Mouse (Mus musculus) lung, adult 2 months (tissue): ENCODE results near the gene Crocc.
A peak's percentile ranks its signal among the peaks of the same experiment; 100 is the strongest.

Experiments
- CTCF ChIP-seq: fragments of 200-500 bp; IDR thresholded peaks from 2 replicates; pipeline ENCODE4 v1.5.1; 2011; ENCODE audit warnings: mild to moderate bottlenecking, low read length, control low read depth; ENCODE audit not compliant: insufficient read depth
- POLR2A ChIP-seq: fragments of 200-500 bp; IDR thresholded peaks from 2 replicates; pipeline ENCODE4 v1.6.1; 2011; ENCODE audit warnings: low read depth, mild to moderate bottlenecking, control low read depth, low read length, borderline replicate concordance; ENCODE audit errors: extremely low read depth

- peak; percentile 55 for TF ChIP-seq CTCF
- peak; percentile 98; the same call in 1 of the 2 replicates for TF ChIP-seq POLR2A
These were observed 17.5 kb upstream of the Crocc start, which contains the start of gene Necap2 for GRCm38 (mm10) chr4:141077681-141078509.
